Mouse (Mus musculus): ENCODE measurements around the gene Fbxl17.

The Fbxl17 gene

GRCm38 (mm10) chr17:63220821-63221220, 279.0 kb downstream of the Fbxl17 start:
- no peak for DNase-seq (ENCODE audit: low read depth, low spot score)

- no peak for DNase-seq (ENCODE audit: low read depth, low spot score)
These were observed 282.8 kb downstream of the Fbxl17 start for GRCm38 (mm10) chr17:63217016-63217415.

- DNase-seq (ENCODE audit: low read depth, low spot score) = no peak
These were observed 287.8 kb downstream of the Fbxl17 start for GRCm38 (mm10) chr17:63212018-63212417.

- DNase-seq (ENCODE audit: low read depth, low spot score) = no peak
These were observed 290.7 kb downstream of the Fbxl17 start for GRCm38 (mm10) chr17:63209151-63209550.

GRCm38 (mm10) chr17:63208346-63208745, 291.5 kb downstream of the Fbxl17 start:
- DNase-seq (ENCODE audit: low read depth, low spot score) = no peak

- no peak for DNase-seq (ENCODE audit: low read depth, low spot score)
These were observed 292.1 kb downstream of the Fbxl17 start for GRCm38 (mm10) chr17:63207714-63208113.

- DNase-seq (ENCODE audit: low read depth, low spot score) = no peak
These were observed 294.5 kb downstream of the Fbxl17 start for GRCm38 (mm10) chr17:63205316-63205715.

GRCm38 (mm10) chr17:63203582-63204190, 296.1 kb downstream of the Fbxl17 start:
- no peak for DNase-seq (ENCODE audit: low read depth, low spot score)

- DNase-seq (ENCODE audit: low read depth, low spot score) = no peak
These were observed 301.1 kb downstream of the Fbxl17 start for GRCm38 (mm10) chr17:63198703-63199102.

- DNase-seq (ENCODE audit: low read depth, low spot score) = no peak
These were observed 304.3 kb downstream of the Fbxl17 start for GRCm38 (mm10) chr17:63195496-63195895.

GRCm38 (mm10) chr17:63193196-63193595, 306.6 kb downstream of the Fbxl17 start:
- no peak for DNase-seq (ENCODE audit: low read depth, low spot score)

GRCm38 (mm10) chr17:63191345-63191744, 308.5 kb downstream of the Fbxl17 start:
- DNase-seq (ENCODE audit: low read depth, low spot score) = no peak

GRCm38 (mm10) chr17:63189274-63189673, 310.5 kb downstream of the Fbxl17 start:
- no peak for DNase-seq (ENCODE audit: low read depth, low spot score)

- DNase-seq (ENCODE audit: low read depth, low spot score) = no peak
These were observed 314.3 kb downstream of the Fbxl17 start for GRCm38 (mm10) chr17:63185531-63185930.

GRCm38 (mm10) chr17:63184844-63185504, 314.8 kb downstream of the Fbxl17 start:
- DNase-seq (ENCODE audit: low read depth, low spot score) = no peak

- DNase-seq (ENCODE audit: low read depth, low spot score) = no peak
These were observed 316.4 kb downstream of the Fbxl17 start for GRCm38 (mm10) chr17:63183431-63183830.

- DNase-seq (ENCODE audit: low read depth, low spot score) = no peak
These were observed 318.2 kb downstream of the Fbxl17 start for GRCm38 (mm10) chr17:63181661-63182060.

GRCm38 (mm10) chr17:63180042-63180441, 319.8 kb downstream of the Fbxl17 start:
- no peak for DNase-seq (ENCODE audit: low read depth, low spot score)

- DNase-seq (ENCODE audit: low read depth, low spot score) = no peak
These were observed 321.5 kb downstream of the Fbxl17 start for GRCm38 (mm10) chr17:63178331-63178730.

- DNase-seq (ENCODE audit: low read depth, low spot score) = no peak
These were observed 323.4 kb downstream of the Fbxl17 start for GRCm38 (mm10) chr17:63176411-63176810.

GRCm38 (mm10) chr17:63172697-63173096, 327.1 kb downstream of the Fbxl17 start:
- DNase-seq (ENCODE audit: low read depth, low spot score) = no peak

GRCm38 (mm10) chr17:63171890-63172491, 327.8 kb downstream of the Fbxl17 start:
- DNase-seq (ENCODE audit: low read depth, low spot score) = no peak

GRCm38 (mm10) chr17:63171264-63171663, 328.6 kb downstream of the Fbxl17 start:
- no peak for DNase-seq (ENCODE audit: low read depth, low spot score)

All from 3T3-L1 (cell line).